Mouse (Mus musculus): Measurements from ENCODE around the gene Mios.

- TF ChIP-seq CTCF (IDR thresholded peaks at IDR 0.05; ENCODE audit: low read depth) (no peak), EP300 (IDR thresholded peaks at IDR 0.05; ENCODE audit: low read depth) (no peak)
These were observed 33.7 kb upstream of the Mios start for GRCm38 (mm10) chr6:8175346-8175745.
